Comparison of ENCODE assay signal across 8 mouse cellular contexts in genomic region chr1:133237670-133238069, GRCm38 (mm10).
DNase-seq lines count a peak whose midpoint lies in the region; ATAC-seq lines count a peak whose summit lies in the region.

No protein-coding gene starts in this region.

- 0 out of 4 replicates have a peak overlapping the region, but pooled peaks of 1 of the 2 experiments have one; percentile 11 for H3K4me3 ChIP-seq in heart, embryonic 14.5 days (ENCODE audit: control insufficient read depth in 1 of 2, insufficient read depth in 1 of 2, low read depth in 1 of 2, low read length in 2 of 2)

- H3K36me3 ChIP-seq in heart, embryonic 14.5 days (ENCODE audit: control insufficient read depth, insufficient read depth, low read length): no peaks in the 10 kb centered on the region

- H3K4me1 ChIP-seq in heart, embryonic 14.5 days (ENCODE audit: control insufficient read depth in 2 of 2, insufficient read depth in 2 of 2, low read length in 2 of 2): peaks cover 41 to 67% of the 10 kb centered on the region in 2 experiments

- peak; percentile 56 to 69 for DNase-seq in frontal cortex, adult 2 months (ENCODE audit: extremely low spot score in 1 of 2, low spot score in 1 of 2)
- DNase-seq in frontal cortex, postnatal 14 days (ENCODE audit: low spot score in 2 of 2): no peak
- DNase-seq in CD8-positive naive resting alpha-beta T cell, adult 2 months (ENCODE audit: low read depth in 2 of 2, low spot score in 2 of 2): peak; percentile 45 to 57
- DNase-seq in kidney, postnatal 36 days: peak; percentile 66 to 74
- DNase-seq in lung, postnatal 4 days: peak; percentile 67 to 80
- DNase-seq in thymus, adult 18-20 months: peak; percentile 75 to 79
- DNase-seq in cerebellum, postnatal 4 days (ENCODE audit: low spot score in 2 of 2): no peak

- peak overlapping the region; percentile 54 for H3K4me2 ChIP-seq in heart, embryonic 14.5 days (ENCODE audit: low read length)

- WGBS in heart, embryonic 14.5 days: 13% methylated on average over 11 of the region's 11 CpGs

- H3K9me3 ChIP-seq in heart, embryonic 14.5 days (ENCODE audit: control insufficient read depth, low read length): peaks cover 4% of the 10 kb centered on the region; the same call in 1 of the 2 replicates

- H3K9ac ChIP-seq in heart, embryonic 14.5 days (ENCODE audit: low read length): peak overlapping the region; percentile 52

- H3K27me3 ChIP-seq in heart, embryonic 14.5 days (ENCODE audit: control insufficient read depth, insufficient read depth, low read length): no peaks in the 10 kb centered on the region

- ATAC-seq in heart, embryonic 14.5 days (ENCODE audit: insufficient number of reproducible peaks, insufficient read depth, low FRiP score, low read depth): peak; percentile 22; the same call in 1 of the 2 replicates

- peak overlapping the region; percentile 81 to 98 for H3K27ac ChIP-seq in heart, embryonic 14.5 days (replicated peaks in 1 of 2; ENCODE audit: control insufficient read depth in 1 of 2, insufficient read depth in 1 of 2, low read depth in 2 of 2, low read length in 2 of 2)

Comparison
In these comparisons a context has a peak if more than half of its experiments do, and no peak if none do; other contexts are left out.
1. DNase-seq: peak in frontal cortex, adult 2 months (2 of 2), CD8-positive naive resting alpha-beta T cell, adult 2 months (2 of 2), kidney, postnatal 36 days (2 of 2), lung, postnatal 4 days (2 of 2) and thymus, adult 18-20 months (2 of 2); none in frontal cortex, postnatal 14 days (0 of 2) and cerebellum, postnatal 4 days (0 of 2).